Mouse (Mus musculus): ENCODE data around the gene Gm28539.

- TF ChIP-seq POLR2A (IDR thresholded peaks at IDR 0.05; ENCODE audit: extremely low read depth, insufficient read depth, low read length): no peak
- no peak for TF ChIP-seq CTCF (IDR thresholded peaks at IDR 0.05; ENCODE audit: low read depth, low read length)
Observed at GRCm38 (mm10) chr16:18927963-18928362, 91.6 kb downstream of the Gm28539 start.

Measured in liver, adult 2 months (tissue).